Mouse (Mus musculus): ENCODE results near the gene Frem2. TPM values are rescaled to one million over a fixed set of nuclear protein-coding genes. Genes with fewer than 3 reads are reported as not detected.

The Frem2 gene
- polyA plus RNA-seq, 1 experiment from 2014 or later: 7.8 TPM

DNA sequence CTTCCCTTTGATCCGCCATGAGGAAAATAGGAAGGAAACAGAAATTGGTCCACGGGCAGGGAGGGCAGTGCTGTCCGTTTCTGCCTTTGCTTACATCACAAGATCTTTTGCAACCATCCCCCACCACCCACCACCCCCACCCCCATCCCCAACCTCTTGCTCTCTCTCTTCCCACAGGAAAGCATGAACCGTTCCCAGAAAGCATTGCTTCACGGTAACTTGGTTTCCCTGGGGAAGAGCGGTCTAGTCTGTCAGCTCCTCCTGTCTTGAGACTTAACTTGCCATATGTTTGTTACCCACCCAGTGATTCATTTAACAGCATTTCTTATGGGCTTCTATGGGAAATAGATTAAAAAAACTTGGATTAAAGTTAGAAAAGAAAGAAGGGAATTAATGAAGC is 85.5 kb downstream of the Frem2 start:
- H3K36me3 ChIP-seq (replicated peaks): no peaks in the 10 kb centered on the region

DNA sequence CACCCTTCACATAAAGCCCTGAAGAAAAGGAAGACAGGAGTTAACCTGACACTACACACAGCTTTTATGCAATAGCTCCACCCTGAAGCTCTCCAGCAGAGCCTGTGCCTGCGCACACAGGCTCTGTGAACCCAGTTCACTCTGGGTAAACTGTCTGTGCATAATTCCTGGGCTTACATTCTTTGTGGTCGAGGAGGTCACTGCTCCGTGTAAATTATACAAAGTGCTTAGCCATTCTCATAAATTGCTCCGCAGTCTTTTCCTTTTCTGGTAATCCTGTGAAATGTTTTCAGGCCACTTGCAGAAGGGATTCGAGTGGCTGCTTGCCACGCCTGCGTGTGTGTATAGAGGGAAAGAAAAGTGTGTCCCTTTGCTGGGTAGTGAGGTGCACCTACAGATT is 92.6 kb downstream of the Frem2 start:
- WGBS: 64% methylated on average over 7 of the region's 7 CpGs
- Histone ChIP-seq H3K9me3 (no peaks in the 10 kb centered on the region), H3K4me1 (peaks cover 38% of the 10 kb centered on the region), H3K27me3 (replicated peaks; ENCODE audit: low read depth, poor library complexity, severe bottlenecking) (no peaks in the 10 kb centered on the region), H3K4me3 (no peak overlapping the region), H3K27ac (replicated peaks) (no peak overlapping the region; the same call in 1 of the 2 replicates), H3K36me3 (replicated peaks) (peaks cover 4% of the 10 kb centered on the region; the same call in 1 of the 2 replicates)
- no peak for DNase-seq (ENCODE audit: low spot score)

More for the DNA sequence above, 85.5 kb downstream of the Frem2 start:
- peaks cover 24% of the 10 kb centered on the region for H3K4me1 ChIP-seq
- H3K27ac ChIP-seq (replicated peaks): no peak overlapping the region
- no peak for DNase-seq (ENCODE audit: low spot score)
- no peaks in the 10 kb centered on the region for H3K9me3 ChIP-seq
- H3K27me3 ChIP-seq (replicated peaks; ENCODE audit: low read depth, poor library complexity, severe bottlenecking): no peaks in the 10 kb centered on the region
- no peak overlapping the region for H3K4me3 ChIP-seq
- 70% methylated on average over 6 of the region's 6 CpGs for WGBS

DNA sequence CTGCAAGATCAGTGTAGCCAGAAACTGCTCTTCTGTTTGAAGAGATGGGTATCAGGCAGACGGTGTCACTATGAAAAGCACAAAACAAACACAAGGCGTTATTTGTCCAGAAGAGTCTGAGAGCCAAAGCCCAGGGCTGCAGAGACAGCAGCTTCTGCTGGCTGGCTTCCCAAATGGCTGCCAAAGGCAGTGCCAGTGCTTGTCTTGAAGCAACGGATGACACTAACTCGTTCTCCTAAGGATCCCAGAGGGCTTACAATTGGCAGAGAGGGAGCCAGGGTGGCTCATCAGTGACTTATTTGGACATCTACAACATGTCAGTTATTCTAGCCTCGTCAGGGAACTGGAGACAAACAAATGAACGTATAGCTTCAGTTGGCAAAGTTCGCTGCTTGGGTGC is 93.4 kb downstream of the Frem2 start:
- Histone ChIP-seq H3K4me1 (peaks cover 46% of the 10 kb centered on the region), H3K4me3 (no peak overlapping the region), H3K9me3 (no peaks in the 10 kb centered on the region), H3K36me3 (replicated peaks) (peaks cover 4% of the 10 kb centered on the region; the same call in 1 of the 2 replicates), H3K27me3 (replicated peaks; ENCODE audit: low read depth, poor library complexity, severe bottlenecking) (no peaks in the 10 kb centered on the region), H3K27ac (replicated peaks) (peak overlapping the region; percentile 42; the same call in 1 of the 2 replicates)
- WGBS: 68% methylated on average over 7 of the region's 7 CpGs
- DNase-seq (ENCODE audit: low spot score): no peak

DNA sequence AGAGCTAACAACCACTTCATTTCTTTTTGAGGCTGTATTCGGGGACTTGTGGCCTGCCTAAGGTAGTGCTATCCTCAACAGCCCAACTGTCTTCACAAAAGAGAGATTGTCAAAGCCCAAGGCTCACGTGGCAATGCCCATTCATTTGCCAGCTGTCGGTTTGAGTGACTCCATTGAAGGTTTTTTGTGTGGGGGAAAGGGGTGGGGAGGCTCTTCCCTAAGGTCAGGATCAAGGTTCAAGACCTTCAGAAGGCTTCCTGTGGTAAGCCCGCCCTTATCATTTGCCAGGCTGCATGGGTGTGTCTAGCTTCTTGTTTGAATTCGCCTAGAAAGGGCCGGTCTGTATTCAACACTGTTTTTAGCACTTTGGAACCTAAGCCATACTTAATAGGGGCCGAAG is 95.3 kb downstream of the Frem2 start:
- WGBS: 42% methylated on average over 7 of the region's 7 CpGs
- Histone ChIP-seq H3K4me1 (peaks cover 47% of the 10 kb centered on the region), H3K27ac (replicated peaks) (peak overlapping the region; percentile 49; the same call in 1 of the 2 replicates)

DNA sequence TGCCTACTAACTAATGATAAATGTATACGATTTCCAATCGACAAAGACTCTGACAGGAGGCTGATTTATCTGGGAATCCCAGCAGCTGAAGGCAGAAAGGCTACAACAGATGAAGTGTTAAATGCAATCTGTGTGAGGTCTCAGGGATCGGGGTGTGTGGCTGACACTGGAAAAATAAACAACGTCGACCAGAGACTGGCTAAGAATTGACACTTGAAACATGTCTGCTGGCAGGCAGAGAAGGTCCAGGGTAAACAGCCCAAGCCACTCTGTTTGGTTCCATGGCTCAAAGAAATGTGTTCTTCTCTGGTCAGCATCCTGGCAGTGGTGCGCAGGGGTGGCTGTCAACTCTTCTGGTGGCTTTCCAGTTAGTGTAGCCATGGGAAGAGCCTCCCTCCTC is 98.1 kb downstream of the Frem2 start:
- peaks cover 42% of the 10 kb centered on the region for H3K4me1 ChIP-seq
- H3K27me3 ChIP-seq (replicated peaks; ENCODE audit: low read depth, poor library complexity, severe bottlenecking): no peaks in the 10 kb centered on the region
- H3K36me3 ChIP-seq (replicated peaks): no peaks in the 10 kb centered on the region
- WGBS: 71% methylated on average over 6 of the region's 6 CpGs
- peak; percentile 12 for DNase-seq (ENCODE audit: low spot score)
- H3K27ac ChIP-seq (replicated peaks): no peak overlapping the region
- no peak overlapping the region for H3K4me3 ChIP-seq
- no peaks in the 10 kb centered on the region for H3K9me3 ChIP-seq

More for the DNA sequence above, 95.3 kb downstream of the Frem2 start:
- H3K27me3 ChIP-seq (replicated peaks; ENCODE audit: low read depth, poor library complexity, severe bottlenecking): no peaks in the 10 kb centered on the region
- peak; percentile 26 for DNase-seq (ENCODE audit: low spot score)
- no peak overlapping the region for H3K4me3 ChIP-seq
- peaks cover 4% of the 10 kb centered on the region; the same call in 1 of the 2 replicates for H3K36me3 ChIP-seq (replicated peaks)
- no peaks in the 10 kb centered on the region for H3K9me3 ChIP-seq

DNA sequence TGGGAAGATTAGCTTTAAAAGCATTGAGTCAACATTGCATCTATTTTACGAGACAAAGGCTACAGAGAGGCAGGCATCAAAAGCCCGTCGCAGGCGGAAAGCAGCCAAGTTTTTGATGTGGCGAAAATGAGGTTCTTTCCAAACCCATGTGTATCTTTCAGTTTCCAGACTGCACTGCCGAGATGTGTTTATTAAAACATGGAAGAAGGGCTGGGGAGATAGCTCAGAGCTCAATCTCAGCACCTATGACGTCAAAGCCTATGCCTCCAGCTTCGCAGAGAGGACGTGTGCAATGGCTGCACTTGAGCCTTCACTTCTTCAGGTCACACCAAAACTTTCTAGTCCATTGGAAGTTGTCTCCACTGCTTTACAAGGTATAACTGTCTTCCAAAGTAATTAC is 98.9 kb downstream of the Frem2 start:
- 88% methylated on average over 9 of the region's 9 CpGs for whole genome bisulfite sequencing
- H3K4me1 ChIP-seq: peaks cover 35% of the 10 kb centered on the region
- no peaks in the 10 kb centered on the region for H3K36me3 ChIP-seq (replicated peaks)
- no peak for DNase-seq (ENCODE audit: low spot score)
- no peak overlapping the region for H3K4me3 ChIP-seq
- no peaks in the 10 kb centered on the region for H3K9me3 ChIP-seq
- no peaks in the 10 kb centered on the region for H3K27me3 ChIP-seq (replicated peaks; ENCODE audit: low read depth, poor library complexity, severe bottlenecking)
- H3K27ac ChIP-seq (replicated peaks): no peak overlapping the region

DNA sequence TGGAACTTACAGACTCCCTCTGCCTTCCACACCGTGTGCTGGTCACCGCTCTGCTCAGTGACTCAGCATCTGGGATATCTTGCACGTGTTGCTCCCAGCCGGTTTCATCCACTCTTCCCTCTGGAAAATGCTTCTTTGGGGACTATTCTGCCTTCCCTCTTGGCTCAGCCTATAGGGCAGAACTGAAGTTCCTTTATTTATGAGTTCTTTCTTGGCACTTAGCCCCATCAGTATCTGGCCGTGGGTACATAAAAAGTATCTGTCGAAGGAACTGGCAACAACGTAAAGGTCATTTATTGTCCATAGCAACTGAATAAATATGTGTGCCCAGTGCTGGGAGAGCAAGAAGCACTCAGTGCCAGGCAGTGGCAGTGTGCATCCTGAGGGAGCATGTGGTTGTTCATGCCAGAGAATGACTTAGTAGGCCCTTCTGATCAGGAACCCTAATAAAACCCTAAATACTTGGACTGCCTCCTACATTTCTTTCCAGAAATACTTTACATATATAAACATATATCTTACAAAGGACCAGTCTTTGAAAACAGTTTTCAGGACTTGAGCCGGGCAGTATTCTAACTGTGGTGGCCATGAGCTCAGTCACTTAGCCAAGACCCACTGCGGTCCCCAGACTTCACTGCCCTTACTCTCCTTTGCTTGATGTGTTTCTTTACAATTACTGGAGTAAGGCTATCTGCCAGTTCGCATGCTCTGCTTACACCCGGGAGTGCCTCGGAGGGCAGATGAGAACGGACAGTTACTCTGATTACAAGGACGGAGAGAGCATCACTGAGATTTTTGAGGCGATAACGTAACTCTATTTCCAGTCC is 99.6 kb downstream of the Frem2 start:
- no peaks in the 10 kb centered on the region for H3K36me3 ChIP-seq (replicated peaks)
- peaks cover 35% of the 10 kb centered on the region for H3K4me1 ChIP-seq
- no peaks in the 10 kb centered on the region for H3K27me3 ChIP-seq (replicated peaks; ENCODE audit: low read depth, poor library complexity, severe bottlenecking)
- no peak for DNase-seq (ENCODE audit: low spot score)
- H3K4me3 ChIP-seq: no peak overlapping the region
- H3K27ac ChIP-seq (replicated peaks): no peak overlapping the region
- 91% methylated on average over 16 of the region's 16 CpGs for WGBS
- no peaks in the 10 kb centered on the region for H3K9me3 ChIP-seq

DNA sequence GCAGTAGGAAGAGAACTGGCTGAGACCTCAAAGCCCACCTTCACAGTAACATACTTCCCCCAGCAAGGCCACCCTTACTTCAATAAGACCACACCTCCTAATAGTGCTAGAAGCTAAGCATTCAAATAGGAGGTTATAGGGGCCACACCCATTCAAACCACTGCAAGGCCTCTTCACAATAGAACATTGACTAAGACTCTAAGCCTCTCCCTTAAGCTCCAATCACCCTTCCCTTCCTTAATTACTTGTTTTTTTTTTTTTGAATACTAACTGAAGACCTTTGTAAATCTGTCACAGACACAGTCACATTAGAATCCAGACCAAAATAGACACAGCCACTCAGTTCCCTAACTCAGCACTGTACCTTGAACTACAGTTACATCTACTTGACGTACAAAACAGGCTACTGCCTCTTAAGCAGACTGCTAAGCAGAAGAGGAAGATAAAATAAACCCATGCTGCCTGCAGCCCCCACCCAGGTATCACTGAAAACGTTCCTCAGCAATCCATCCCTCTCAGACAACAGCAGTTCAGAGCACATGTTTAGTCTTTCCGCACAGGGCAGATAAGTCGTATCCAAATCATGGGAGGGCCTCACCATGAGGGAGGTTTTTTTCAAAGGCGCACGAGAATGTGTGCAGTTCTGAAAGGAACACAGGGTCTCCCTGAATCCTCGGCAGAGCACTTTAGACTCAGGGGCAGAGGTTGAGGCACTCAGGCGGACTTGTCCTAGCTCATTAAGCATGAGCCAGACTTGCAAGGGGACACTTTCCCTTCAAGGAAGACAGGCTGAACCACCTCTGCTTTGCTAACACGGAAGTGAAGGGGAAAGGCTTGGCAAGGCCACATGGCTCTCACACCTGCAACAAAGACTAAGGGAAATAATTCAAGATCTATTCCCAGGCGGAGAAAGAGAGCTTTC is 101.9 kb downstream of the Frem2 start:
- Histone ChIP-seq H3K27me3 (replicated peaks; ENCODE audit: low read depth, poor library complexity, severe bottlenecking) (no peaks in the 10 kb centered on the region), H3K27ac (replicated peaks) (no peak overlapping the region), H3K4me1 (peaks cover 19% of the 10 kb centered on the region), H3K4me3 (no peak overlapping the region), H3K36me3 (replicated peaks) (no peaks in the 10 kb centered on the region), H3K9me3 (no peaks in the 10 kb centered on the region)
- DNase-seq (ENCODE audit: low spot score): no peak
- WGBS: 62% methylated on average over 10 of the region's 10 CpGs

DNA sequence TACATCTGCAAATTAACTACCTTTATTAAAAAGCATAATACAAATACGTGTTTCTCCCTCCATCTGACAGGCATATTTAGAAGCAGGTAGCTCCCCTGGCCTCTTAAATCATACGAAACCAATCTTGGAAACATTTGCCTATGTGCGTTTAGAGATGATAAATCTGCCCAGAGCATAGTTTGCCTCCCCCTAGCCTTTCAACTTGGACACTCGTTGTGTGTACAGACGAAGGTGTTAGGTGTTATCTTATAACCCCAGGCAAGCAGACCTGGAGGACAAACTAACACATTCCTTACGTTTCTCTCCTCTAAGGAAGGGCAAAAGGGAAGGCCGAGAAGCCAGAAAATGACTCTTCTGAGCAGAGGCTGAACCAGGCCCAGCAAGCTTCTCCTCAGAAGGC is 104.5 kb downstream of the Frem2 start:
- Histone ChIP-seq H3K36me3 (replicated peaks) (peaks cover 14% of the 10 kb centered on the region), H3K27ac (replicated peaks) (no peak overlapping the region), H3K4me1 (peaks cover 5% of the 10 kb centered on the region; the same call in 1 of the 2 replicates), H3K4me3 (no peak overlapping the region), H3K9me3 (no peaks in the 10 kb centered on the region), H3K27me3 (replicated peaks; ENCODE audit: low read depth, poor library complexity, severe bottlenecking) (no peaks in the 10 kb centered on the region)
- DNase-seq (ENCODE audit: low spot score): no peak
- WGBS: 86% methylated on average over 7 of the region's 7 CpGs

DNA sequence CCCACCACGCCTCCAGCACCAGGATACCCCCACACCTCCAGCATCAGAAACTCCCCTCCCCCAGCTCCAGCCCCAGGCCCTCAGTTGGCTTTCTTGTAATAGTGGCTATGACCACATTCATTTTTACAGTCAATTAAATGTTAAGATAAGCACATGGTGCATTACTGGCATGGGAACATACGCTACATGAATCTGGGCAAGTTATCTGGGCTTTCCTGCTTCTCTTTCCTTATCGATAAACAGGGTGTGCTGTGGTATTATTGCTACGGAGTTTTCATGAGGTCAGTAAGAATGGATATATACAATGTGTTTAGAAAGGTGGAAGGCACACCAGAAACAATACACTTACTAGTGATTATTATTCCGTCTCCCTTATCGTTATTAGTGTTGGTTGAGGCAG is 125.1 kb downstream of the Frem2 start:
- Histone ChIP-seq H3K4me1 (no peaks in the 10 kb centered on the region), H3K36me3 (replicated peaks) (peaks cover 9% of the 10 kb centered on the region), H3K9me3 (no peaks in the 10 kb centered on the region), H3K27me3 (replicated peaks; ENCODE audit: low read depth, poor library complexity, severe bottlenecking) (no peaks in the 10 kb centered on the region), H3K4me3 (no peak overlapping the region), H3K27ac (replicated peaks) (no peak overlapping the region)
- WGBS: 95% methylated on average over 6 of the region's 6 CpGs
- no peak for DNase-seq (ENCODE audit: low spot score)

DNA sequence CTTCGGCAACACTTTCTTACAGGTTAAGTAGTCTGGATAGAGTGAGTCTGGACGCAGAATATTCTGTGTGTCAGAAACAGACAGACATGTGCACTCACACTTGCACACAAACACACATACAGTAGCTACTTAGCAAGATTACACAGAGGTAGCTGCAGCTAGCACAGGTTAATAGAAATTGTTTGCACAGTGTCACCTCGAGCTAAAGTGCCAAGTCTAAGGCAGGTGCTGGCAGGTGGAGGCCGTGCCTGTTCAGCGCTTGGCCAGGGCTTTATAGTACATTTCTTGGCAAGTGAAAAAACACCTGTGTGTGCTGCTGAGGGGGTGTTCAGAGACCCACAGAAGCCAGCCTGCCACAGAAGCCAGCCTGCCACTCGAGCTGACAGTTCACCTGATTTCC is 126.8 kb downstream of the Frem2 start:
- Histone ChIP-seq H3K9me3 (no peaks in the 10 kb centered on the region), H3K27me3 (replicated peaks; ENCODE audit: low read depth, poor library complexity, severe bottlenecking) (no peaks in the 10 kb centered on the region), H3K27ac (replicated peaks) (no peak overlapping the region), H3K4me3 (no peak overlapping the region), H3K4me1 (no peaks in the 10 kb centered on the region), H3K36me3 (replicated peaks) (no peaks in the 10 kb centered on the region; the same call in 1 of the 2 replicates)
- no peak for DNase-seq (ENCODE audit: low spot score)
- WGBS: 84% methylated on average over 6 of the region's 6 CpGs

DNA sequence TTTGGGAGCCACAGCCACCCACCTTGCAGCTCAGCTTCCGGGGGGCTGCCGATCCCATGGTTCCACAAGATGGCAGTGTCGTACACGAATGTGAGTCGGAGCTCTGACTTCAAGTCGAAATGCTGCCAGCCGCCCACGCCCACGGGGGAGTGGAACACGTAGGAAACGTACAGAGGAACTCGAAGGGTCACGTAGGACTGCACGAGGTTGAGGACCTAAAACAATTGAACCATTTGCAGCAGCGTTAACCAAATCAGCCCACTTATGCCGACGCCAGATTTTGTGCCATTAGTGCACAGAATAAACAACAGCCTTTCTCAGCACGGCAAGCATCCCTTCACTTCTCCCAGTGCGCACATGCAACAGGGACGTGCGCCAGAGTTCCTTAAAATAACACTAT is 131.4 kb downstream of the Frem2 start:
- H3K4me3 ChIP-seq: peak overlapping the region; percentile 51

More for the DNA sequence above, 131.4 kb downstream of the Frem2 start:
- WGBS: 21% methylated on average over 21 of the region's 21 CpGs
- Histone ChIP-seq H3K27me3 (replicated peaks; ENCODE audit: low read depth, poor library complexity, severe bottlenecking) (no peaks in the 10 kb centered on the region), H3K36me3 (replicated peaks) (peaks cover 4% of the 10 kb centered on the region; the same call in 1 of the 2 replicates), H3K4me1 (no peaks in the 10 kb centered on the region), H3K27ac (replicated peaks) (no peak overlapping the region), H3K9me3 (no peaks in the 10 kb centered on the region)
- peak; percentile 80 for DNase-seq (ENCODE audit: low spot score)

Data from embryonic facial prominence, embryonic 10.5 days (tissue).